In genomic region chr1:88158430-88158829, GRCm38 (mm10) we compare ENCODE assay signal across 35 mouse cellular contexts. TPM values are rescaled to one million over a fixed set of nuclear protein-coding genes. Genes with fewer than 3 reads are reported as not detected.
DNase-seq lines count a peak whose midpoint lies in the region; ATAC-seq and TF ChIP-seq lines count a peak whose summit lies in the region.
"Had no signal": no experiment of that assay in that cellular context is flagged by ENCODE, and none has a peak within 500 bp of the region (broad histone marks: within the 10 kb centered on the region; RNA-seq: fewer than 3 reads in every experiment).

No protein-coding gene starts in this region.

- no peak for ATAC-seq in forebrain, postnatal 0 days
- ATAC-seq: CD4-positive, CD25-positive, alpha-beta regulatory T cell, adult 4 months; forebrain, embryonic 13.5 days; hindbrain, postnatal 0 days; liver, embryonic 12.5 days; liver, postnatal 0 days; midbrain, embryonic 15.5 days had no signal

- DNase-seq in cerebellum, adult 9-10 months, result peak; percentile 14
- no peak for DNase-seq in cerebellum, adult 8-10 months
- peak; percentile 6 for DNase-seq in 416B (ENCODE audit: low read depth)
- DNase-seq in large intestine, adult 2 months (ENCODE audit: low read depth, low spot score), result peak; percentile 37
- no peak for DNase-seq in thymus, adult 2 months
- DNase-seq in kidney, postnatal 4 days, result no peak
- no peak for DNase-seq in forebrain, postnatal 0 days
- DNase-seq: adrenal gland, adult 2 months; adrenal gland, postnatal 36 days; cerebellum, adult 11-12 months; gastrocnemius, postnatal 36 days; kidney, adult 11 months; kidney, postnatal 36 days; layer of hippocampus, postnatal 36 days; left cerebral cortex, postnatal 4 days; liver, postnatal 0 days; lung, postnatal 4 days; right cerebral cortex, postnatal 25 days; thymus, postnatal 25 days had no signal

- H3K27ac ChIP-seq in bone marrow macrophage, adult 2 months (ENCODE audit: insufficient read depth, low read depth, low read length), result peak overlapping the region; percentile 65
- H3K27ac ChIP-seq in thymus, adult 2 months (ENCODE audit: control insufficient read depth, insufficient read depth, low read length), result no peak overlapping the region
- H3K27ac ChIP-seq in forebrain, postnatal 0 days (ENCODE audit: low read depth, low read length), result no peak overlapping the region
- H3K27ac ChIP-seq: forebrain, embryonic 13.5 days; hindbrain, postnatal 0 days; liver, embryonic 12.5 days; midbrain, embryonic 15.5 days; stomach, embryonic 15.5 days had no signal

- H3K27me3 ChIP-seq in thymus, adult 2 months (ENCODE audit: control insufficient read depth, insufficient read depth, low read length), result no peaks in the 10 kb centered on the region
- H3K27me3 ChIP-seq in forebrain, postnatal 0 days (ENCODE audit: insufficient read depth, low read length), result no peaks in the 10 kb centered on the region
- H3K27me3 ChIP-seq: forebrain, embryonic 13.5 days; liver, embryonic 12.5 days; midbrain, embryonic 15.5 days; stomach, embryonic 15.5 days had no signal

- H3K4me2 ChIP-seq in forebrain, postnatal 0 days (ENCODE audit: low read depth), result no peak overlapping the region
- H3K4me2 ChIP-seq: forebrain, embryonic 13.5 days; liver, embryonic 12.5 days; midbrain, embryonic 15.5 days; stomach, embryonic 15.5 days had no signal

- 13% methylated on average over 2 of the region's 2 CpGs for WGBS in large intestine, adult 2 months
- WGBS in thymus, adult 2 months, result 59% methylated on average over 2 of the region's 2 CpGs
- 87% methylated on average over 2 of the region's 2 CpGs for WGBS in forebrain, postnatal 0 days

- H3K36me3 ChIP-seq in thymus, adult 2 months (ENCODE audit: control insufficient read depth, insufficient read depth, low read length), result no peaks in the 10 kb centered on the region
- H3K36me3 ChIP-seq in forebrain, postnatal 0 days (ENCODE audit: insufficient read depth), result no peaks in the 10 kb centered on the region
- H3K36me3 ChIP-seq: liver, embryonic 12.5 days; midbrain, embryonic 15.5 days; stomach, embryonic 15.5 days had no signal

- peaks cover 14% of the 10 kb centered on the region for H3K4me1 ChIP-seq in bone marrow macrophage, adult 2 months (ENCODE audit: control insufficient read depth, insufficient read depth, low read length)
- no peaks in the 10 kb centered on the region; the same call in 1 of the 2 replicates for H3K4me1 ChIP-seq in thymus, adult 2 months (replicated peaks; ENCODE audit: control insufficient read depth, insufficient read depth, low read length)
- no peaks in the 10 kb centered on the region for H3K4me1 ChIP-seq in forebrain, postnatal 0 days (ENCODE audit: insufficient read depth)
- H3K4me1 ChIP-seq: forebrain, embryonic 13.5 days; liver, embryonic 12.5 days; midbrain, embryonic 15.5 days; stomach, embryonic 15.5 days had no signal

- H3K4me3 ChIP-seq in bone marrow macrophage, adult 2 months (ENCODE audit: insufficient read depth, low read length), result no peak overlapping the region
- H3K4me3 ChIP-seq in thymus, adult 2 months (ENCODE audit: control insufficient read depth, insufficient read depth, low read length), result no peak overlapping the region
- no peak overlapping the region for H3K4me3 ChIP-seq in forebrain, postnatal 0 days (ENCODE audit: low read depth, low read length)
- H3K4me3 ChIP-seq: forebrain, embryonic 13.5 days; liver, embryonic 12.5 days; midbrain, embryonic 15.5 days; stomach, embryonic 15.5 days had no signal

- TF ChIP-seq CTCF in bone marrow macrophage, adult 2 months (IDR thresholded peaks at IDR 0.05; ENCODE audit: low read depth, low read length), result no peak
- no peak for TF ChIP-seq CTCF in thymus, adult 2 months (IDR thresholded peaks at IDR 0.05; ENCODE audit: borderline replicate concordance, control insufficient read depth, extremely low read depth, insufficient read depth, low read length, poor library complexity)
- TF ChIP-seq CTCF in forebrain, postnatal 0 days (IDR thresholded peaks at IDR 0.05; ENCODE audit: low read depth), result no peak

- no peak for TF ChIP-seq POLR2A in bone marrow macrophage, adult 2 months (IDR thresholded peaks at IDR 0.05; ENCODE audit: borderline replicate concordance, low read depth, low read length)
- TF ChIP-seq POLR2A in thymus, adult 2 months (IDR thresholded peaks at IDR 0.05; ENCODE audit: control insufficient read depth, extremely low read depth, insufficient read depth, low read length, poor library complexity), result no peak

- no peaks in the 10 kb centered on the region for H3K9me3 ChIP-seq in forebrain, postnatal 0 days (ENCODE audit: low read length)
- H3K9me3 ChIP-seq: forebrain, embryonic 13.5 days; liver, embryonic 12.5 days; midbrain, embryonic 15.5 days; stomach, embryonic 15.5 days had no signal

- H3K9ac ChIP-seq in forebrain, postnatal 0 days, result no peak overlapping the region
- H3K9ac ChIP-seq: forebrain, embryonic 13.5 days; liver, embryonic 12.5 days; liver, postnatal 0 days; midbrain, embryonic 15.5 days; stomach, embryonic 15.5 days had no signal

RNA-seq across cellular contexts. Expression of gene Ugt1a5, which starts 7.4 kb away (rescaled TPM):
- 35.1 and 38.1 TPM in 2 replicates for polyA plus RNA-seq in bone marrow macrophage, adult 2 months (2012; ENCODE audit: insufficient read depth, insufficient read length, missing spikeins)
- polyA plus RNA-seq in large intestine, adult 2 months (2012; rRNA removed), result 0.59 TPM in 1 of 2 replicates, not detected in the other
- polyA plus RNA-seq in thymus, adult 2 months (2012; rRNA removed), result 0.08 and 0.09 TPM in 2 replicates
- total RNA-seq in forebrain, postnatal 0 days (2014; rRNA removed), result not detected in 2 replicates
- polyA plus RNA-seq in forebrain, postnatal 0 days (2015; fragmentation: Nextera tagmentation; extraction: Ambion mirVana), result not detected in 2 replicates
- total RNA-seq: layer of hippocampus, postnatal 36 days had no signal
- polyA plus RNA-seq: CD4-positive, CD25-positive, alpha-beta regulatory T cell, adult 4 months; embryonic facial prominence, embryonic 11.5 days; forebrain, embryonic 13.5 days; heart, embryonic 14.5 days; hindbrain, embryonic 11.5 days; hindbrain, postnatal 0 days; kidney, embryonic 16.5 days; liver, embryonic 12.5 days; lung, embryonic 16.5 days; midbrain, embryonic 15.5 days; neural tube, embryonic 11.5 days; stomach, embryonic 15.5 days had no signal

RNA-seq across cellular contexts. Expression of gene Ugt1a6a, which starts 23.8 kb away (rescaled TPM):
- polyA plus RNA-seq in bone marrow macrophage, adult 2 months (2012; ENCODE audit: insufficient read depth, insufficient read length, missing spikeins), result 34.0 and 62.4 TPM in 2 replicates
- polyA plus RNA-seq in large intestine, adult 2 months (2012; rRNA removed), result 3.0 and 4.2 TPM in 2 replicates
- 3.0 and 3.8 TPM in 2 replicates for polyA plus RNA-seq in thymus, adult 2 months (2012; rRNA removed)
- total RNA-seq in forebrain, postnatal 0 days (2014; rRNA removed), result 0.69 and 2.0 TPM in 2 replicates
- polyA plus RNA-seq in forebrain, postnatal 0 days (2015; fragmentation: Nextera tagmentation; extraction: Ambion mirVana), result 3.8 and 5.1 TPM in 2 replicates
- polyA plus RNA-seq: neural tube, embryonic 11.5 days had no signal

RNA-seq across cellular contexts. Expression of gene Ugt1a2, which starts 42.0 kb away (rescaled TPM):
- 10.9 and 11.5 TPM in 2 replicates for polyA plus RNA-seq in bone marrow macrophage, adult 2 months (2012; ENCODE audit: insufficient read depth, insufficient read length, missing spikeins)
- 0.27 and 0.43 TPM in 2 replicates for polyA plus RNA-seq in large intestine, adult 2 months (2012; rRNA removed)
- polyA plus RNA-seq in thymus, adult 2 months (2012; rRNA removed), result 0.09 and 0.32 TPM in 2 replicates
- total RNA-seq in forebrain, postnatal 0 days (2014; rRNA removed), result not detected in 2 replicates
- not detected in 2 replicates for polyA plus RNA-seq in forebrain, postnatal 0 days (2015; fragmentation: Nextera tagmentation; extraction: Ambion mirVana)
- total RNA-seq: gastrocnemius, postnatal 36 days; heart, postnatal 25 days; hindbrain, postnatal 0 days; layer of hippocampus, postnatal 36 days had no signal
- polyA plus RNA-seq: adrenal gland, adult 2 months; CD4-positive, CD25-positive, alpha-beta regulatory T cell, adult 4 months; embryonic facial prominence, embryonic 11.5 days; forebrain, embryonic 13.5 days; heart, embryonic 14.5 days; hindbrain, embryonic 11.5 days; hindbrain, postnatal 0 days; liver, embryonic 12.5 days; liver, postnatal 0 days; lung, embryonic 16.5 days; midbrain, embryonic 15.5 days; neural tube, embryonic 11.5 days had no signal

RNA-seq across cellular contexts. Expression of gene Dnajb3, which starts 47.2 kb away (rescaled TPM):
- polyA plus RNA-seq in bone marrow macrophage, adult 2 months (2012; ENCODE audit: insufficient read depth, insufficient read length, missing spikeins), result not detected in 2 replicates
- polyA plus RNA-seq in large intestine, adult 2 months (2012; rRNA removed), result 2.9 and 4.5 TPM in 2 replicates
- polyA plus RNA-seq in thymus, adult 2 months (2012; rRNA removed), result 0.82 and 1.5 TPM in 2 replicates
- total RNA-seq in forebrain, postnatal 0 days (2014; rRNA removed), result 5.3 and 6.6 TPM in 2 replicates
- 10.7 and 12.4 TPM in 2 replicates for polyA plus RNA-seq in forebrain, postnatal 0 days (2015; fragmentation: Nextera tagmentation; extraction: Ambion mirVana)
- total RNA-seq: gastrocnemius, adult 18-20 months; gastrocnemius, postnatal 36 days; neutrophil, adult 5-6 weeks had no signal

RNA-seq across cellular contexts. Expression of gene Ugt1a1, which starts 53.3 kb away (rescaled TPM):
- 12.7 and 19.4 TPM in 2 replicates for polyA plus RNA-seq in bone marrow macrophage, adult 2 months (2012; ENCODE audit: insufficient read depth, insufficient read length, missing spikeins)
- polyA plus RNA-seq in large intestine, adult 2 months (2012; rRNA removed), result 64.4 and 146 TPM in 2 replicates
- polyA plus RNA-seq in thymus, adult 2 months (2012; rRNA removed), result 0.47 and 0.64 TPM in 2 replicates
- total RNA-seq in forebrain, postnatal 0 days (2014; rRNA removed), result 0.14 TPM in 1 of 2 replicates, not detected in the other
- not detected in 2 replicates for polyA plus RNA-seq in forebrain, postnatal 0 days (2015; fragmentation: Nextera tagmentation; extraction: Ambion mirVana)
- total RNA-seq: gastrocnemius, postnatal 36 days; heart, postnatal 25 days; layer of hippocampus, postnatal 36 days had no signal
- polyA plus RNA-seq: CD4-positive, CD25-positive, alpha-beta regulatory T cell, adult 4 months; embryonic facial prominence, embryonic 11.5 days; forebrain, embryonic 13.5 days; heart, embryonic 14.5 days; hindbrain, embryonic 11.5 days; liver, embryonic 12.5 days; lung, embryonic 16.5 days; midbrain, embryonic 15.5 days; neural tube, embryonic 11.5 days had no signal

Comparison
In these comparisons a context has a peak if more than half of its experiments do, and no peak if none do; other contexts are left out.
1. DNase-seq: peak in cerebellum, adult 9-10 months (single experiment), 416B (single experiment) and large intestine, adult 2 months (single experiment); none in cerebellum, adult 8-10 months (single experiment), thymus, adult 2 months (single experiment), kidney, postnatal 4 days (0 of 2) and forebrain, postnatal 0 days (single experiment).
2. RNA of gene Ugt1a5, which starts 7.4 kb away (polyA plus RNA-seq): 35.1 to 38.1 TPM in bone marrow macrophage, adult 2 months; 0.08 to 0.09 TPM in thymus, adult 2 months, 0.59 TPM in large intestine, adult 2 months and not detected in forebrain, postnatal 0 days; every median in the first group is over 10 times any median in the second.